Comparison of ENCODE assay signal across 19 mouse cellular contexts in the genomic region with DNA sequence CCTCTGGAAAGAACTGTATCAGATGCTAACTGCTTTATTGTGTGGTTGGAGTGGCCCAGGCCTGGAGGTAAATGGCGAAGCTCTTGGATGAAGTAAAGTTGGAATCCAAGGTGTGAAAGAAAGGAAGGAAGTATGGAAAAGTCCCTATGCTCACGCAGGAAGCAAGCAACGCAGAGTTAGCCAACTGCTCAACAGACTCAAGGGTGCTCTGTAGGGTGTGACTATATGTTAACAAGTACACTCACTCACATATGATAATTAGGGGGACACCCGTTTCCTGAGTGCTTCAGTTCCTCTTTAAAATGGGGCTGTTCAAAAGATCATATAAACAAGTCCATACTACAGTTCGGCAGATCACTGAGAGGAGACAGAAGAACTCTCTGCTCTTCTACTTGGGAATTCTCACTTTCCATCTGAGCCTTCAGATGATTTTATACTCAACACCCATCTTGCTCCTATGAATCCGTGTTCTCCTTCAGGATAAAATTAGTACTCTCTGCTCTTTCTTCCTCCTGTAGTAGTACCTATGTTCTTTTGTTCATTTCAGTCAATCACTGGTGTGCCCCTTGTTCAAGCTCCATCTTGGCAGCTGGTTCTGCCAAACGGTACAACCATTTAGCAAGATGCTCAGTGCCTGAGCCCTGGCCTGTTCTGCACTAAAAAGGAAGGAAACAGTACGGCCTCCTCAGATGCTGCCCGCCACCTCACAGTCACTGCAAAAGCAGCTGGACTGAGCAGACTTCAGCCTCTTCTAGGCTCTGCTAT. TPM values are rescaled to one million over a fixed set of nuclear protein-coding genes. Genes with fewer than 3 reads are reported as not detected.
DNase-seq lines count a peak whose midpoint lies in the region; ATAC-seq and TF ChIP-seq lines count a peak whose summit lies in the region.
"Had no signal": no experiment of that assay in that cellular context is flagged by ENCODE, and none has a peak within 500 bp of the region (broad histone marks: within the 10 kb centered on the region; RNA-seq: fewer than 3 reads in every experiment).

No protein-coding gene starts in this region.

- H3K4me2 ChIP-seq in hindbrain, embryonic 11.5 days (replicated peaks; ENCODE audit: low read depth, low read length) = no peak overlapping the region
- H3K4me2 ChIP-seq: embryonic facial prominence, embryonic 13.5 days; limb, embryonic 12.5 days; liver, embryonic 15.5 days; midbrain, embryonic 15.5 days; neural tube, embryonic 13.5 days had no signal

- ATAC-seq in inflammation-experienced regulatory T-cells, adult 6 months = peak; percentile 95
- ATAC-seq in hindbrain, embryonic 11.5 days (ENCODE audit: low FRiP score) = no peak
- ATAC-seq in erythroid progenitor cell, adult 5-6 weeks (replicated peaks; ENCODE audit: low FRiP score, poor library complexity, severe bottlenecking) = no peak
- ATAC-seq: midbrain, embryonic 15.5 days had no signal

- no peak for TF ChIP-seq POLR2A in MEL (IDR thresholded peaks at IDR 0.05; ENCODE audit: control insufficient read depth in 1 of 2, insufficient read depth in 1 of 2, low read depth in 1 of 2, low read length in 2 of 2, poor library complexity in 1 of 2)

- H3K27me3 ChIP-seq in heart, embryonic 10.5 days (ENCODE audit: insufficient read depth, poor library complexity, severe bottlenecking) = no peaks in the 10 kb centered on the region
- H3K27me3 ChIP-seq in MEL (ENCODE audit: control insufficient read depth in 1 of 2, insufficient read depth in 2 of 2, low read length in 2 of 2) = no peaks in the 10 kb centered on the region
- H3K27me3 ChIP-seq in hindbrain, embryonic 11.5 days (ENCODE audit: control insufficient read depth, insufficient read depth, low read length) = no peaks in the 10 kb centered on the region
- H3K27me3 ChIP-seq: embryonic facial prominence, embryonic 13.5 days; limb, embryonic 12.5 days; liver, embryonic 15.5 days; midbrain, embryonic 15.5 days; neural tube, embryonic 13.5 days had no signal

- WGBS in heart, embryonic 10.5 days = 76% methylated on average over 9 of the region's 9 CpGs
- 85% methylated on average over 9 of the region's 9 CpGs for WGBS in hindbrain, embryonic 11.5 days

- 0 out of 2 replicates have a peak, but pooled peaks cover 3% of the 10 kb centered on the region for H3K4me1 ChIP-seq in heart, embryonic 10.5 days
- no peaks in the 10 kb centered on the region for H3K4me1 ChIP-seq in MEL (ENCODE audit: control insufficient read depth in 1 of 2, insufficient read depth in 2 of 2, low read length in 2 of 2)
- H3K4me1 ChIP-seq in hindbrain, embryonic 11.5 days (replicated peaks; ENCODE audit: control insufficient read depth, insufficient read depth, low read length) = no peaks in the 10 kb centered on the region
- H3K4me1 ChIP-seq: embryonic facial prominence, embryonic 13.5 days; liver, embryonic 15.5 days; midbrain, embryonic 15.5 days had no signal

- no peaks in the 10 kb centered on the region for H3K9me3 ChIP-seq in heart, embryonic 10.5 days
- H3K9me3 ChIP-seq in MEL (replicated peaks; ENCODE audit: insufficient read depth, low read length) = no peaks in the 10 kb centered on the region
- H3K9me3 ChIP-seq in hindbrain, embryonic 11.5 days (ENCODE audit: control insufficient read depth, low read length) = no peaks in the 10 kb centered on the region
- H3K9me3 ChIP-seq: embryonic facial prominence, embryonic 13.5 days; forebrain, embryonic 10.5 days; limb, embryonic 12.5 days; liver, embryonic 15.5 days; midbrain, embryonic 15.5 days; neural tube, embryonic 13.5 days had no signal

- TF ChIP-seq RAD21 in MEL (IDR thresholded peaks at IDR 0.05; ENCODE audit: low read depth, low read length) = no peak

- no peak overlapping the region for H3K4me3 ChIP-seq in heart, embryonic 10.5 days
- H3K4me3 ChIP-seq in MEL (ENCODE audit: control insufficient read depth in 1 of 2, insufficient read depth in 1 of 2, low read depth in 2 of 2, low read length in 2 of 2) = no peak overlapping the region
- no peak overlapping the region for H3K4me3 ChIP-seq in hindbrain, embryonic 11.5 days (ENCODE audit: low read depth, low read length)
- H3K4me3 ChIP-seq: embryonic facial prominence, embryonic 13.5 days; forebrain, embryonic 10.5 days; heart, adult 2 months; limb, embryonic 12.5 days; liver, embryonic 15.5 days; midbrain, embryonic 15.5 days; neural tube, embryonic 13.5 days had no signal

- TF ChIP-seq CTCF in MEL (IDR thresholded peaks at IDR 0.05 in 2 of 3, conservative IDR thresholded peaks at IDR 0.05 in 1 of 3; ENCODE audit: control insufficient read depth in 1 of 3, insufficient read depth in 1 of 3, low read depth in 2 of 3, low read length in 3 of 3, poor library complexity in 1 of 3, severe bottlenecking in 1 of 3) = no peak

- H3K79me2 ChIP-seq in MEL (ENCODE audit: control insufficient read depth, insufficient read depth, low read length, poor library complexity) = no peaks in the 10 kb centered on the region

- no peaks in the 10 kb centered on the region for H3K36me3 ChIP-seq in heart, embryonic 10.5 days
- H3K36me3 ChIP-seq in MEL (ENCODE audit: control insufficient read depth in 1 of 2, insufficient read depth in 2 of 2, low read length in 2 of 2) = no peaks in the 10 kb centered on the region
- H3K36me3 ChIP-seq in hindbrain, embryonic 11.5 days (ENCODE audit: control insufficient read depth, insufficient read depth, low read length) = no peaks in the 10 kb centered on the region
- H3K36me3 ChIP-seq: embryonic facial prominence, embryonic 13.5 days; forebrain, embryonic 10.5 days; limb, embryonic 12.5 days; liver, embryonic 15.5 days; midbrain, embryonic 15.5 days; neural tube, embryonic 13.5 days had no signal

- no peak overlapping the region for H3K9ac ChIP-seq in MEL (ENCODE audit: control insufficient read depth, low read depth, low read length, poor library complexity, severe bottlenecking)
- H3K9ac ChIP-seq in hindbrain, embryonic 11.5 days (ENCODE audit: low read depth, low read length) = no peak overlapping the region
- H3K9ac ChIP-seq: embryonic facial prominence, embryonic 13.5 days; limb, embryonic 12.5 days; liver, embryonic 15.5 days; midbrain, embryonic 15.5 days; neural tube, embryonic 13.5 days had no signal

- H3K27ac ChIP-seq in heart, embryonic 10.5 days = no peak overlapping the region
- no peak overlapping the region for H3K27ac ChIP-seq in MEL (ENCODE audit: control insufficient read depth, low read depth, low read length)
- H3K27ac ChIP-seq in hindbrain, embryonic 11.5 days (ENCODE audit: low read depth, low read length) = no peak overlapping the region
- H3K27ac ChIP-seq: embryonic facial prominence, embryonic 13.5 days; forebrain, embryonic 10.5 days; heart, adult 2 months; limb, embryonic 12.5 days; liver, embryonic 15.5 days; midbrain, embryonic 15.5 days; neural tube, embryonic 13.5 days had no signal

- peak; percentile 31 for DNase-seq in heart, embryonic 10.5 days (ENCODE audit: low spot score)
- no peak for DNase-seq in heart, postnatal 4 days
- DNase-seq in A20 (ENCODE audit: low read depth, low spot score) (peak; percentile 84), MEL (ENCODE audit: low read depth, low spot score) (peak; percentile 3)
- DNase-seq in adrenal gland, adult 18-20 months (ENCODE audit: low spot score in 2 of 2) = no peak
- no peak for DNase-seq in hindbrain, embryonic 11.5 days (ENCODE audit: low spot score)
- DNase-seq: cerebellum, adult 11 months; heart, adult 2 months; heart, postnatal 10 days had no signal

- no peak for TF ChIP-seq EP300 in MEL (IDR thresholded peaks at IDR 0.05; ENCODE audit: low read depth in 1 of 2, low read length in 2 of 2)

TF ChIP-seq in MEL, 35 proteins besides CTCF, POLR2A, EP300 and RAD21:
- TF ChIP-seq HCFC1 (IDR thresholded peaks at IDR 0.05; ENCODE audit: low read depth, low read length) (no peak), GABPA (IDR thresholded peaks at IDR 0.05; ENCODE audit: low read depth, low read length) (no peak), ZC3H11A (IDR thresholded peaks at IDR 0.05; ENCODE audit: low read depth, low read length) (no peak), ETS1 (IDR thresholded peaks at IDR 0.05; ENCODE audit: low read depth, low read length) (no peak), MAX (IDR thresholded peaks at IDR 0.05; ENCODE audit: low read length) (no peak), RCOR1 (IDR thresholded peaks at IDR 0.05; ENCODE audit: low read depth, low read length) (no peak), TBP (IDR thresholded peaks at IDR 0.05; ENCODE audit: low read depth, low read length) (no peak), TAL1 (IDR thresholded peaks at IDR 0.05; ENCODE audit: low read length) (no peak), SIN3A (IDR thresholded peaks at IDR 0.05; ENCODE audit: low read length) (no peak), GATA1 (IDR thresholded peaks at IDR 0.05; ENCODE audit: low read depth, low read length) (no peak), TCF12 (IDR thresholded peaks at IDR 0.05; ENCODE audit: low read depth, low read length) (no peak), UBTF (IDR thresholded peaks at IDR 0.05; ENCODE audit: borderline replicate concordance, insufficient read depth, low read depth, low read length) (no peak), MAFK (IDR thresholded peaks at IDR 0.05; ENCODE audit: borderline replicate concordance, low read depth, low read length) (no peak), POLR2AphosphoS5 (IDR thresholded peaks at IDR 0.05; ENCODE audit: borderline replicate concordance, low read depth, low read length) (no peak), E2F4 (IDR thresholded peaks at IDR 0.05; ENCODE audit: borderline replicate concordance, low read depth, low read length) (no peak), CHD1 (IDR thresholded peaks at IDR 0.05; ENCODE audit: low read depth, low read length) (no peak), ZNF384 (IDR thresholded peaks at IDR 0.05; ENCODE audit: low read depth, low read length) (no peak), KAT2A (conservative IDR thresholded peaks at IDR 0.05; ENCODE audit: low read depth, low read length) (no peak), USF2 (IDR thresholded peaks at IDR 0.05; ENCODE audit: borderline replicate concordance in 1 of 2, insufficient read depth in 1 of 2, low read depth in 1 of 2, low read length in 2 of 2) (no peak), NELFE (IDR thresholded peaks at IDR 0.05; ENCODE audit: low read depth, low read length) (no peak)

RNA-seq across cellular contexts. Expression of gene Rasgrp1, which starts 14.1 kb away (rescaled TPM):
- polyA plus RNA-seq in heart, embryonic 10.5 days (2016; fragmentation: Nextera tagmentation; extraction: Ambion mirVana) = 0.25 and 0.46 TPM in 2 replicates
- total RNA-seq in heart, postnatal 4 days (2021) = under 1 TPM; 0.25 to 0.43 TPM
- not detected in 2 replicates for total RNA-seq in MEL (2012; rRNA removed)
- not detected for polyA plus RNA-seq in MEL (2012; ENCODE audit: insufficient read depth in 1 of 2, insufficient read length in 2 of 2, low read depth in 1 of 2, low replicate concordance in 2 of 2, missing spikeins in 1 of 2)
- polyA plus RNA-seq in inflammation-experienced regulatory T-cells, adult 6 months (2017; shearing (Covaris generic)) = 10 to 100 TPM; 48.9 to 73.3 (median 64.2) TPM
- total RNA-seq in adrenal gland, adult 18-20 months (2021) = under 1 TPM; 0.46 to 0.70 TPM
- 0.71 and 0.74 TPM in 2 replicates for polyA plus RNA-seq in hindbrain, embryonic 11.5 days (2014; fragmentation: Nextera tagmentation; extraction: Ambion mirVana)
- 2.5 and 6.3 TPM in 2 replicates for total RNA-seq in erythroid progenitor cell, adult 5-6 weeks (2015; ENCODE audit: low replicate concordance)
- total RNA-seq in erythroid progenitor cell, adult 5-6 weeks (2017; ENCODE audit: low replicate concordance) = 3.2 and 4.8 TPM in 2 replicates
- total RNA-seq: gastrocnemius, adult 18-20 months had no signal
- polyA plus RNA-seq: C2C12 had no signal

Comparison
In these comparisons a context has a peak if more than half of its experiments do, and no peak if none do; other contexts are left out.
1. DNase-seq: peak in heart, embryonic 10.5 days (single experiment), A20 (single experiment) and MEL (single experiment); none in heart, postnatal 4 days (single experiment), adrenal gland, adult 18-20 months (0 of 2) and hindbrain, embryonic 11.5 days (single experiment).